Mouse (Mus musculus): ENCODE data around the gene Tcp11l2. TPM values are rescaled to one million over a fixed set of nuclear protein-coding genes. Genes with fewer than 3 reads are reported as not detected.
A peak's percentile ranks its signal among the peaks of the same experiment; 100 is the strongest.

The Tcp11l2 gene
- polyA plus RNA-seq, 1 experiment from 2014 or later: 23.2 TPM

DNA sequence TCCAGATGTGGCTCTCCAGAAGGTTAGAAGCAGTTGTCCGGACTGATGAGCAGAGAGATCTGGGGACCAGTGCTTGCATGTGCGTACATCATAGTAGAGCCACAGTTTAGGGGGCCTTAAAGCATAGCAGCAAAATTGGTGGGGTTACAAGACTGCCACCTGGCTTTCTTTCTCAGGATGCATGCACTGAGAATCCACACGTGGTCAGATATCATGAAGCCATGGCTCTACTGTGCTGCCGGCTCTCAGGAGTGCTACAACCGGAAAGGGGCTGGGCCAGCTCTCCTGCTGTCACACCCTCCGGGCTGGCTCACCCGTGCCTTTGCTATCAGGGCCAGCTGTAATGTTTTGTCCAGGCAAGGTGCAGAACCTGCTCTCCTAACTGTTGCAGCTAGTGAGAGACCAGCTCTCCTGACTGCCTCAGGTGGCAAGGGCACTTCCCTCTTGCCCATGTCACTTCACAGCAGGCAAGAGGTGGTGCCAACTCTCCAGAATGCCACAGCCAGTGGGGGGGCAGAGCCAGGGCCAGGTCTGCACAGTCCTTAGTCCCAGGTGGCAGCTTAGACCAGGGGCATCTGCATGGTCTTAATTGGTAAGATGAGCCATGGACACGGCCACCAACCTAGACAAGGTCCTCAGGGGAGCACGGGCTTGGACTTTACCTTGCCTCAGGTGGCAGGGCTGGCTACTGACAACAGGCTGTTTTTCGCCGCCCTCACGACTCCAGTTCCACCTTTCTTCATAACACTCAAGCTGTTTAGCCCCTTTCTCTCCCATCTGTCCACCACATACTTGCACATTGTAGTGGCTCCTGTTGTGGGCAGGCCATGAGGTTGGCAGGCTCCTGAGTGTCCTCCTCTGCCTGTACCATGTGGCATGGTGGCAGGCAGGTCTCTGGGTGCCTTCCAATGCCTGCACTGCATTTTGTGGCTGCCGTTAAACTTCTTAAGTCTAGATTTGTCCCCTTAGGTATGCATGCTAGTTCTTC lies 13.6 kb upstream of the Tcp11l2 start:
- H3K9me3 ChIP-seq: peaks cover 5% of the 10 kb centered on the region; the same call in 1 of the 2 replicates
- H3K27ac ChIP-seq: no peak overlapping the region
- ATAC-seq (ENCODE audit: low FRiP score, low read depth): no peak
- H3K27me3 ChIP-seq (replicated peaks): no peaks in the 10 kb centered on the region
- H3K4me1 ChIP-seq: no peaks in the 10 kb centered on the region
- no peaks in the 10 kb centered on the region for H3K36me3 ChIP-seq
- WGBS: 71% methylated on average over 13 of the region's 13 CpGs
- no peak overlapping the region for H3K4me2 ChIP-seq (replicated peaks)
- no peak overlapping the region for H3K9ac ChIP-seq
- no peak overlapping the region for H3K4me3 ChIP-seq

DNA sequence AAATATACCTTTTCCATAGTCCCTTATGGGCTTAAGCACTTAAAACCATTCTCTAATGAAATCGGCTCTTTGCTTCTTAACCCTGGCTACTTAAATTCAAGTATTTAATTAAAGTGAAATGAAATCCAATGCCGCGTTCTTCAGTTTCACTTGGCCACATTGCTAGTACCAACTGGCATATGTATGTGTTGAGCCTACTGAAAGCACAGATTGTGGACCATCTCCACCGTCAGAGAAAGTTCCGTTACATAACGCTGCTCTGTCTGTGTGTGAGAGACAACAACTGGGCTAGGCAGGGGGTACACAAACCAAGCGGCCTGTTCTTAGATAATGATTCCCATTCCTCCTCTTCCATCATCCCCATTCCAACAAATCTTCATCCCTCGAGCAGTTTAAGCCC lies 12.0 kb upstream of the Tcp11l2 start:
- Histone ChIP-seq H3K9ac (no peak overlapping the region), H3K36me3 (no peaks in the 10 kb centered on the region), H3K27ac (no peak overlapping the region), H3K27me3 (replicated peaks) (no peaks in the 10 kb centered on the region), H3K4me1 (no peaks in the 10 kb centered on the region), H3K4me2 (replicated peaks) (no peak overlapping the region), H3K9me3 (no peaks in the 10 kb centered on the region), H3K4me3 (no peak overlapping the region)
- 87% methylated on average over 8 of the region's 8 CpGs for WGBS
- ATAC-seq (ENCODE audit: low FRiP score, low read depth): no peak

DNA sequence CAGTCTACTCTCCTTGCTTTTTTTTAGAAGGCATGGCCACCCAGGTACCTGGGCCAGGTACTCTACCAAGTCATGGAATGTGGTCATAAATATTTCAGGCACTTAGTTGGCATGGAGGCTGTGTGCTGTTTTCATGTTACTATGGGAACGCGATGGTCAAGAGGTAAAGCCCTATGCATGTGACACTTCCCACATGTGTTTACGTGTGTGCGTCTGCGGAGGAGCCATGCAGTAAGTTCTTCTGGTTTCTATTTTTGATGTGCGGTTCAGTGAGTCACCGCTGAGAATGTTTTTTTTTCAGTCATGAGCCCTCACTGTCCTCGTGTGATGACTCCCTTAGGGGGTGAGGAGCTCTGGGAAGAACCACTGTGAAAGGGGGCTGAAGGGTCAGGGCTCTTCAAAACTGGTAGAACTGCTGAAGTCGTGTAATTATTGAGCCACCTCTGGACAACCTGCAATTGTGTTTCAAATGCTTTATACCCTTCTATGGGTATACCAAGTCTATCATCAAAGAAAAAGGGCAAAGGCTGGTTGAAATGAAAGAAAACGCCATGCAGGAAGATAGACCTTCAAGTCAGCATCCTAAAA lies 5.3 kb upstream of the Tcp11l2 start:
- 87% methylated on average over 10 of the region's 10 CpGs for WGBS
- no peaks in the 10 kb centered on the region for H3K36me3 ChIP-seq
- ATAC-seq (ENCODE audit: low FRiP score, low read depth): no peak

DNA sequence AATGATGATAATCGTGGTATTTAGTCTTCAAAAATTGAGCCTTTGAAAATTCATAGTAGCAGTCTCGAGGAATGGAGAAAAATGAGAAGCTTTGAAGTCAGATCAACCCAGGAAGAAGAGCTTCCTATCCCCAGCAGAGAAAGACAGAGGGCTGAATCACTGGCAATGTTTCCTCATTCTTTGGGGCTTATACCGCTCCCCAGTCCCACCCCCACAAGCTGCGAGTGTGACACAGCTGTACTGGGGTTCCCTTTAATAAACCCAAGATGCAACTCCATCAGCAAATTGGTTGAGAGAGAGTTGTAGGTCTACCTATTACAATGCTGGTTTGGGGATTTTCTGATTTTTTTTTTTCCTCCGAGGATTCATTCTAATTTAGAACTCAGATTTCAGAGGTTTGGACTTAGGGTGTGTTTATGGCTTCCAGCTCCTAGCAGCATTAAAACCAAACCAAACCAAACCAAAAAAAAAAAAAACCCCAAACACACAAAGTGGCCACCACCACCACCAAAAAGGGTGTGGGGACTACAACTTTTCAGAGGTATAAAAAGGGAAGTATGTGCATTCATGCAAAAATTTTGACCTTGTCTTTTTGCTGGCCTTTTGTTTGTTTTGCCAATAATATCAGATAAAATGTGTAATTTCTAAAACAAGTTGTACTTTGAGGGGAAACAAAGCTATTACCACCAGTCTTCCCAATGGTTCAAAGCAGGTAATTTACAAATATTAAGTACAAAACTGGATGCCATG lies 2.6 kb upstream of the Tcp11l2 start:
- no peak overlapping the region for H3K27ac ChIP-seq
- 67% methylated on average over 5 of the region's 5 CpGs for WGBS
- no peak for ATAC-seq (ENCODE audit: low FRiP score, low read depth)

More for the DNA sequence above, 5.3 kb upstream of the Tcp11l2 start:
- Histone ChIP-seq H3K27me3 (replicated peaks) (no peaks in the 10 kb centered on the region), H3K9me3 (no peaks in the 10 kb centered on the region), H3K4me1 (0 out of 2 replicates have a peak, but pooled peaks cover 3% of the 10 kb centered on the region), H3K4me2 (replicated peaks) (no peak overlapping the region), H3K27ac (no peak overlapping the region), H3K9ac (no peak overlapping the region), H3K4me3 (no peak overlapping the region)

DNA sequence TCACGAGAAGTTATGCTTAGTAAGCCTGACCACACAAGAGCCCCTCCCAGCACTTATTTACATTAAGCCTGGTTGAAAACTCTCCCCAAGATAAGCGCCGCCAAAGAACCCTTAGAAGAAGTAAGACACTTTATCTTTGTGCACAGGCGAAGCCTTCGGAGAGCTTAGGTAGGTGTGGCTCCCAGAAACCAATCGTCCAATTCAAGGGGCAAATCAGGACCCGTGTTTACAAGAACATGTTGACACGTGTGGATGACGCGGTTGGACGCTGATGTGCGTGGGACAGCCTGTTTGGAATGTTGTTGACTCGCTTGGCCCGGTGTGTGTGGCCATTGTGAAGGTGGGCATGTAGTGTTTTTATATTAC lies 414 bp upstream of the Tcp11l2 start:
- Histone ChIP-seq H3K4me2 (replicated peaks) (peak overlapping the region; percentile 95), H3K9me3 (no peaks in the 10 kb centered on the region), H3K27ac (no peak overlapping the region), H3K27me3 (replicated peaks) (peaks cover 4% of the 10 kb centered on the region; the same call in 1 of the 2 replicates), H3K4me1 (peaks cover 13% of the 10 kb centered on the region), H3K9ac (no peak overlapping the region), H3K36me3 (no peaks in the 10 kb centered on the region), H3K4me3 (peak overlapping the region; percentile 82)
- 1% methylated on average over 14 of the region's 14 CpGs for WGBS
- peak; percentile 80 for ATAC-seq (ENCODE audit: low FRiP score, low read depth)

More for the DNA sequence above, 2.6 kb upstream of the Tcp11l2 start:
- H3K9ac ChIP-seq: no peak overlapping the region
- H3K36me3 ChIP-seq: no peaks in the 10 kb centered on the region
- no peak overlapping the region for H3K4me2 ChIP-seq (replicated peaks)
- no peaks in the 10 kb centered on the region for H3K9me3 ChIP-seq
- H3K4me3 ChIP-seq: no peak overlapping the region
- H3K27me3 ChIP-seq (replicated peaks): 0 out of 2 replicates have a peak, but pooled peaks cover 4% of the 10 kb centered on the region
- H3K4me1 ChIP-seq: peaks cover 13% of the 10 kb centered on the region

DNA sequence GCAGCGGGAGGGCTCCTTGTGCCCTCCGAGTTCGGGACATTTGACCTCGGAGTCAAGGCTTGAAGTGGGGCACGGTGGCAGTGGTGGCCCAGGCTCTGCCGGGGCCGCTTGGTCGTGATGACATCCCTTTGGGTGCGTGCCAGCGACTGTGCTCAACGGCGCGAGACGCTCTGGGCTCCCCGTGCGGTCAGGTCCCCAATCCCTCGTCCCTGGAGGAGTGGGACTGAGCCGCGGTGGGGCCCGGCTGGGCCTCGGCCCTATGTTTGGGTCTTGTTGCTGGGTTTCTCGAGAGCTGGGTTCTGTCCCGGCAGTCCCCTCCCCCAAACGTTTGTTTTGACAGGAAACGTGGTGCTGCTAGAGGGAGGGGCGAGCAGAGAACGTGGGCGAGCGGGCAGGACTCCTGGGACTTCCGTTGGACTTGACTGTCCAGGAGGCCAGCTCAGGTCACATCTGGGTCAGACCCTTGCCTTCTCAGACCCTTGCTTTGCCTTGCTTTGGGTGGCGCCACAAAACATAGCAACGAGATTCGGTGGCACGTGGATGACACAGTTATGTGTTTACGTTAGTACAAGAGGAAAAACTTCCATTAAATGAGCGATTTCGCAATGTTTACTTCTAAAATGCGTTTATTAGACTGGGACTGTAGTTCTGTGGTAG lies 773 bp downstream of the Tcp11l2 start:
- WGBS: 6% methylated on average over 36 of the region's 38 CpGs
- ATAC-seq (ENCODE audit: low FRiP score, low read depth): peak; percentile 65
- Histone ChIP-seq H3K9me3 (no peaks in the 10 kb centered on the region), H3K27ac (no peak overlapping the region), H3K27me3 (replicated peaks) (peaks cover 4% of the 10 kb centered on the region; the same call in 1 of the 2 replicates), H3K4me1 (peaks cover 13% of the 10 kb centered on the region), H3K9ac (peak overlapping the region; percentile 73), H3K36me3 (no peaks in the 10 kb centered on the region), H3K4me2 (replicated peaks) (peak overlapping the region; percentile 95), H3K4me3 (peak overlapping the region; percentile 82)

DNA sequence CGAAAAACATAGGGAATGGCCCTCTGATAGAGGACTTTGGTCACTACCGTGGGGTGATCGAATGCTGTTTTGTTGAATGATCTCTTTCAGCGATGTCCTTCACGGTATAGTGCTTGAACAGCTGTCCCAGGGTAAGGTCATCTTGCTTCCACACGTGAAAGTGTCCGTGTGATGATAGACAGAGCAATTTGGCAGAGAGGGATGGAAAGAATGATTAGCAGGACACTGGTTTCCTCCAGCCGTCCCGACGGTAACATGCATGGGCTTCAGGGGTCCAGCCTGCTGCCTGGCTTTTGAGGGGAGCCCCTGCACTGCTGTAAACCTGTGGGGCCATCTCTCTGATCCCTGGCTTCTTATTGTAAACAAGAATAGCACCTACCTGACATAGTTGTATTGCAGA lies 2.3 kb downstream of the Tcp11l2 start:
- no peak for ATAC-seq (ENCODE audit: low FRiP score, low read depth)
- Histone ChIP-seq H3K9me3 (no peaks in the 10 kb centered on the region), H3K4me1 (peaks cover 13% of the 10 kb centered on the region), H3K9ac (no peak overlapping the region), H3K4me2 (replicated peaks) (no peak overlapping the region), H3K27me3 (replicated peaks) (peaks cover 4% of the 10 kb centered on the region; the same call in 1 of the 2 replicates), H3K4me3 (no peak overlapping the region), H3K36me3 (no peaks in the 10 kb centered on the region), H3K27ac (no peak overlapping the region)
- WGBS: 85% methylated on average over 10 of the region's 10 CpGs

DNA sequence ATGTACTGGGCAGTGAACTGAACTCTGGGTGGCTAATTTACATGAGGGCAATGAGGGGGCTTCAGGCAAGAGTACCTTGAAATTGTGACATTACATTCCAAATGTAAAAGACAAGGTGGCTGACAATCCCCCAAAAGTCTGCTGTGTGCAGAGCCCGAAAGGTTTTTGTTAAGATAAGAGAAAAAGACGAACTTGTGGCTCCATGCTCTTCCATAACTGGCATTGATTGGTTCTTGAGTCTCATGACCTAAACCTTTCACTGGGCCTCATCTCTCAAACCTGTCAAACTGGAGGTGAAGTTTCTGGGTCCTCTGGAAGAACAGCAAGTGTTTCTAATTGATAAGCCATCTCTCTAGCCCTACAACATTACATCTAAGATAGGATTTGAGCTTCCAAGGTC lies 3.1 kb downstream of the Tcp11l2 start:
- Histone ChIP-seq H3K27me3 (replicated peaks) (peaks cover 4% of the 10 kb centered on the region; the same call in 1 of the 2 replicates), H3K9ac (no peak overlapping the region), H3K27ac (no peak overlapping the region), H3K4me1 (peaks cover 13% of the 10 kb centered on the region), H3K4me2 (replicated peaks) (no peak overlapping the region), H3K36me3 (no peaks in the 10 kb centered on the region), H3K9me3 (no peaks in the 10 kb centered on the region), H3K4me3 (no peak overlapping the region)
- no peak for ATAC-seq (ENCODE audit: low FRiP score, low read depth)
- 86% methylated on average over 2 of the region's 2 CpGs for WGBS

DNA sequence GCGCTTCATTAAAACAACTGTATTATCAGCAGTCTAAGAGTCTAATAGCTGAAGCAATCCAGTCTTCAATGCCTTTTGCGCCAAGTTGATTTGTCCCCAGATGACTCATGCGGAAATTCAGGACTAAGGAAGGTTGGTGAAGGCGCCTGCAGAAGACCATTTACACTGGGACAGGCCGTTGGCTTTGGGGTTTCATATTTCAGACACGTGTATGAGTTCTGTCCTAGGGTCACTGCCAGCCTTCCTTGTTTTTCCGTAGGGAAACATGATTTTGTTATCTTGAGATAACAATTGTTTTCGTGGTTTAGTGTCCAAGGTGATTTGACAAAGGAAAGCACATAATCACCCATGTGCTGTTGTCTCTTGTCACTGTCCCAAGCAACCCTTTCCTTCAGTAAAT lies 4.8 kb downstream of the Tcp11l2 start:
- WGBS: 80% methylated on average over 8 of the region's 8 CpGs

DNA sequence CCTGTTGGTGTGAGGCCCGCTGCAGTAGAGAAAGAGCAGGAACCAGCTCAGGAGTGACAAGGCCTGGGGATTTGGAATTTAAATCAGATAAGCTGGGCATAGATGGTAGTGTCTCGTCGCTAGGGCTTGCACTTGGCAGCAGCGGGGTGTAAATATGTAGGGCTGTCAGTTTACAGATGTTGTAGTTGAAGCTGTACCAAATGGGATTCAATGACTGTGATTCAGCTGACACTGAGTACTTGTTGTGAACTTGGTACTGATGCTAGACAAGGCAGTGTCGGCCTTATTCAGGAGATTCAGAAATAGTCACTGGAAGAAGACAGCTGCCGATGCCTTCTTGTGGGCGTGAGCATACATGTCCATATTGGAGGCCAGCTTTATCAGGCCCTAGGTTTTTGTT lies 5.8 kb downstream of the Tcp11l2 start:
- no peaks in the 10 kb centered on the region for H3K36me3 ChIP-seq
- no peaks in the 10 kb centered on the region for H3K9me3 ChIP-seq
- no peak overlapping the region for H3K4me2 ChIP-seq (replicated peaks)
- ATAC-seq (ENCODE audit: low FRiP score, low read depth): no peak
- no peak overlapping the region for H3K27ac ChIP-seq
- 91% methylated on average over 7 of the region's 7 CpGs for WGBS
- H3K4me3 ChIP-seq: no peak overlapping the region
- H3K27me3 ChIP-seq (replicated peaks): peaks cover 4% of the 10 kb centered on the region; the same call in 1 of the 2 replicates
- H3K9ac ChIP-seq: no peak overlapping the region
- H3K4me1 ChIP-seq: peaks cover 10% of the 10 kb centered on the region

More for the DNA sequence above, 4.8 kb downstream of the Tcp11l2 start:
- Histone ChIP-seq H3K4me3 (no peak overlapping the region), H3K4me2 (replicated peaks) (no peak overlapping the region), H3K27ac (no peak overlapping the region), H3K9me3 (no peaks in the 10 kb centered on the region), H3K9ac (no peak overlapping the region), H3K36me3 (no peaks in the 10 kb centered on the region), H3K27me3 (replicated peaks) (peaks cover 4% of the 10 kb centered on the region; the same call in 1 of the 2 replicates), H3K4me1 (peaks cover 10% of the 10 kb centered on the region)
- no peak for ATAC-seq (ENCODE audit: low FRiP score, low read depth)

DNA sequence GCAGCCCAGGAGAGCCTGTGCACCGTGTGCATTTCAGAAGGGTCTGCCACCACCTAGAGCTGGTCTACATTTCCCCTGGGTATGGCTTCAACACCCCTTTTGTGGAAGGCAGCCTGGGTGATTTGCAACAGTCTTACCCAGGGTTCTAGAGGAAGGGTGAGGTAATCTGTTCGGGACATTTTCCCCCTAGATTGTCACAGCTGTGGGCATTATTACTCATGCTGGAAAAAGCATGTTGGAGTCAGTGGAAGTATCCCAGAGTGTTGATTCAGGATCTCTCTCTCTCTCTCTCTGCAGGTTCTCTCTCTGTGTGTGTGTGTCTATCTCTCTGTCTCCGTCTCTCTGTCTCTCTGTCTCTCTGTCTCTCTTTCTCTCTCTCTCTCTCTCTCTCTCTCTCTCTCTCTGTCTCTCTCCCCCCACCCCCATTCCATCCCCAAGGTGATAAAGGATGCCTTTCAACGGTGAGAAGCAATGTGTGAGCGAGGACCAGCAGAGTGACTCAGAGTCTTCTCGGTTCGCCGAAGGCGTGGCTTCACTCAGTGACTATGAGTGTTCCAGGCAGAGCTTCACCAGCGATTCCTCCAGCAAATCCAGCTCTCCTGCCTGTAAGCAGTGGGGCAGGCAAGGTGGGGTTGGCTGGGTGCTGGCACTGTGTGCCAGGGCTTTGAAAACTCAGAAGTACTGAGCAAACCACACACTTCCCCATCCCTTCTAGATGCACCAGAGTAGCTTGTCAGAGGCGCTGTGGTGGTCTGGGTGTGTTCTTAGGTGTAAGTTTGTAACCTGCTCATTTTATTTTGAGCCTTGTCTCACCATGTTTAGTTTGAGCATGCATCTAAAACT lies 8.2 kb downstream of the Tcp11l2 start:
- H3K36me3 ChIP-seq: no peaks in the 10 kb centered on the region
- no peaks in the 10 kb centered on the region for H3K9me3 ChIP-seq
- no peaks in the 10 kb centered on the region for H3K4me1 ChIP-seq
- no peak overlapping the region for H3K27ac ChIP-seq
- no peak overlapping the region for H3K4me2 ChIP-seq (replicated peaks)
- H3K9ac ChIP-seq: no peak overlapping the region
- ATAC-seq (ENCODE audit: low FRiP score, low read depth): no peak
- H3K4me3 ChIP-seq: no peak overlapping the region
- WGBS: 77% methylated on average over 11 of the region's 11 CpGs
- no peaks in the 10 kb centered on the region for H3K27me3 ChIP-seq (replicated peaks)
